Mouse (Mus musculus) erythroblast, adult 5-6 weeks (primary cell): ENCODE data around the gene Zswim4. TPM values are rescaled to one million over a fixed set of nuclear protein-coding genes. Genes with fewer than 3 reads are reported as not detected.

Experiments used
- ATAC-seq: replicated peaks from 2 replicates; pipeline ENCODE4 v1.8.0; 2016; ENCODE audit warnings: moderate number of reproducible peaks, mild to moderate bottlenecking, moderate TSS enrichment, inconsistent platforms; ENCODE audit not compliant: poor library complexity, low FRiP score, severe bottlenecking
- total RNA-seq, 2 experiments: library from RNA; stranded (forward) in 1 of 2; stranded (reverse) in 1 of 2; fragments of 150-400 nt in 1 of 2; fragments of 200-764, 138-1000 nt in 1 of 2; gene quantifications; 2 replicates each; pipeline versions ENCODE4 v1.2.3 to v1.2.4; 2015 to 2017; ENCODE audit warnings: low replicate concordance in 2 of 2

Gene Zswim4
- total RNA-seq, 2 experiments from 2014 or later = 3.5 to 6.3 TPM

DNA sequence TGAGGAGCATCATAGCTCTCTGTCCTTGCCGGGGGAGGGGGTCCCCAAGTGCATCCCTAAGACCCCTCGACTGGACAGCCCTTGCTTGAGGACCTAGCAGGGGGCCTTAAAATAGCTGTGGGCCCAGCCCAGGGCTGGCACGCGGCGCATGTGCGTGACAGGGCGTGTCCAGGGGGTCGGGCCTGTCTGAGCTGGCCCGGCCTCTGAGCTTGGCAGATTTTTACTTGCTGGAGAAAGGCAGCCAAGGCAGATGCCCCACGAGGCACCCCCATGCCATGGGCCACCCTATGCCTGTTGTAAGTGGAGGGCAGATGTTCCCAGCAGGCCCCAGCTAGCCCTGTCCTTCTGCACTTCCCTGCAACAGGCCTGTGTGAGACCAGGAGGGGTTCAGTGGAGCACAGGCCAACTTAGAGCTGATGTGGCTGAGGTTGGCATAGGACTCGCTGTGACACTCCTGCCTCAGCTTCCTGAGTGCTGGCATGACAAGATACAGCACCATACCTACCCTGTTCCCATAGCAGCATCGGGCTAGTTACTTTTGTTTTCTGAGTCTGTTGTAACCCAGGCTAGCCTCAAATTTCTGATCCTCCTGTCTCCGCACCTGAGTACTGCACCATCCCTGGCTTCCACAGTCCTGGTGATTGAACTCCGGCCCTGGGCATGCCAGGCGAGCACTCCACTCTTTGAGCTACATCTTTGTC is 35.2 kb downstream of the Zswim4 start:
- ATAC-seq = no peak

DNA sequence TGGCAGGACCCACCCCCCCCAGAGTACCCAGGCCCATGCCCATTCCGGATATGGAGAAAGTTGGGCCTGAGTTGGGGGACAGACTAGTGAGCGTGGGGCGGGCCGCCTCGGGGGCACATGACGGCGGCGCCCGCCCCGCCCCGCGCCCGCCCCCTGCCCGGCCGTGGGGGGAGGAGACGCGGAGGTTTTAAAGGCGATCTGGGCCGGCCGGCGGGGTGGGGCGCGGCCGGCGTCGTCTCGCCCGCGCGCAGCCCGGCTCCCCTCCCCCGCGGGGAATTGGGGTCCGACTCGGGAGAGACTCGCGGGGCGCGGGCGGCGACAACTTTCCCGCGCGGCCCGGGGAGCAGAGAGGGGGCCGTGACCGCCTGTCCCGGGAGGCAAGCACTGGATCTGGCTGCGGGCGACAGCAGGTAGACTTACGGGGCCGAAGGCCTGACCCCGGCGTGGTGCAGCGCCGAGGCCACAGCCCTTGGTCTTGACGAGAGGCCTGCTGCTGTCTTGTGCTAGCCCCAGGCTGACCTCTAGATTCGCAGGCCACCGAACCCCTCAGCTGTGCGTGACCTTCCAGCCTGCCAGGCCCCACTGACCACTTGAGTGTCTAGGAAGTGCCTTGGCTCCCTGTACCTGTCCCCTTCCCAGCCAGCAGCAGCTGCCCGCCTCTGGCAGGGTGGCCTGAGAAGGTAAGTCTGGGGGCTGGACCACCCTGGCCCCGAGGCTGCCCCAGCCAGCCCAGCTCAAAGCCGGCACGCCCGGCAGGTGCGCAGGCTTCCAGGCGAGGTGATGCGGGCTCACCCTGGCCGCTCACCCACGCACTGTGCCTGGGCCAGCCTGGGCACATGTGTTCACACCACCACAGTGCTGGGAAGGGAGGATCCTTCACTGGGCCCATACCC is 36.0 kb downstream of the Zswim4 start:
- no peak for ATAC-seq

DNA sequence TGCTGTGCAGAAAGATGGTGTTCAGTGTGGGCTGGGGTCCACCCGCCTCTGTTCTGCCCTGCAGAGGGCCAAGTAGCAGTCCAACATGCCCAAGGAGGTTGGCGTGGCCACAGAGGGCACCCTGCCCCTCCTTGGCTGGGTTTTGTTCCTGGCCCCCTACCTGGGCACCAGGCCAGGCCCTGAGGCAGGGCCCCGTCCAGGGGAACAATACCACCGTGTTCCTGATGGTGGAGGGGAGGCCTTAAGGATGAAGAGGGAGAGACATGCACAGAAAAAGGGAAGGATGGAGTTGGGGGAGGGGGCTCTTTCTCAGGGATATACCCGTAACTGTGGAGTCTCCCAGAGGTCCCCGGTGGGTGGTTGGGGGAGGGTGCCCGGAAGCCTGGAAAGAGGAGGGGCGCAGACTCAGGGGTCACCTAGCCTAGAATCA is 36.7 kb downstream of the Zswim4 start:
- ATAC-seq = no peak

DNA sequence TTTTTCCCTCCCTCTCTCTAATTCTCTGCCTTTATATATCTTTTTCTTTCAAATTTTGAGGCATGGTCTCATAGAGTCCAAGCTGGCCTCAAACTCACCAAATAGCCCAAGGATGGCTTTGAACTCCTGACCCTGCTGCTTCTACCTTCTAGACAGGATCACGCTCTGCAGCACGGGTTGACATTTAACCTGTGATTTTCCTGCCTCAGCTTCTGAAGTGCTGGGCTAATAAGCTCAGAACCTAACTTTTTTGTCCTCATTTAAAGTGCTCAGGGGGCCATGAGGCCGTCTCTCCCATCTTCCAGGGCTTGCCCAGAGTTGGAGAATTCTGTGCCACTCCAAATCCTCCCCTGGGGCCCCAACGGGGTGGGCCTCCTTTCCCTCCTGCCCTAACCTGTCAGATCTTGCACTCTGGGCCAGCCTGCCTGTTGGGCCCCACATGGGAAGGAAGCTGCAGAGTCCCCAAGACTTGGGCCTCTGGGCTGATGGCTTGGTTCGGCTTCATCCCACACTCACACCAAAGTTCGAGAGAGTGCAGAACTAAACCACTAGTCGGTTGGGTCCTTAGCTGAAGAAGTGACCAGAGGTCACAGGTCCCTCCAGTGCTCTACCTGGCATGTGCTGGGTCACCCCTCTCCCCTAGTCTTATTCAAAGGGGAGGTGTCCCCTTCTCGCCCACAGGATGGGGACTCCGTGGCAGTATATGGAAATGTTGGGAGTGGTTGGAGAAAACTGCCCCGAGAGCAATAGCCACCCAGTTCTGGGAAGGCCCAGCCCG is 37.3 kb downstream of the Zswim4 start:
- no peak for ATAC-seq

DNA sequence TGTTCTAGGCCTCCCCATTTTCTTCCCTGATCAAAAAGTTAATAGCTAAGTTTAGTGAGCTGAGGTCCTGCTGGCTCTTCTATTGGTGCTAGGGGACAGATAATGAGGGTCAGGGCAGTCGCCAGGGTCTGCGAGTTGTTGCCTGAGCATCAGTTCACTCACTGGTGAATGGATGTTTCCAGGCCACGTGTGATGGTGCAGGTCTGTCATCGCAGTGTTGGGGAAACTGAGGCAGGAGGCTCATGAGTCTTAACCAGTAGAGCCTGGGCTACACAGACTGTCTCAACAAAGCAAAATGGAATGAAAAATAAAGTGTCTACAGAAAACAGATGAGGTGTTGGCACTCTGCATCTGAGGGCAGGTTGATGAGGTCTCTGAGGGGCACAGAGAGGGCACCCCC is 38.0 kb downstream of the Zswim4 start:
- no peak for ATAC-seq

DNA sequence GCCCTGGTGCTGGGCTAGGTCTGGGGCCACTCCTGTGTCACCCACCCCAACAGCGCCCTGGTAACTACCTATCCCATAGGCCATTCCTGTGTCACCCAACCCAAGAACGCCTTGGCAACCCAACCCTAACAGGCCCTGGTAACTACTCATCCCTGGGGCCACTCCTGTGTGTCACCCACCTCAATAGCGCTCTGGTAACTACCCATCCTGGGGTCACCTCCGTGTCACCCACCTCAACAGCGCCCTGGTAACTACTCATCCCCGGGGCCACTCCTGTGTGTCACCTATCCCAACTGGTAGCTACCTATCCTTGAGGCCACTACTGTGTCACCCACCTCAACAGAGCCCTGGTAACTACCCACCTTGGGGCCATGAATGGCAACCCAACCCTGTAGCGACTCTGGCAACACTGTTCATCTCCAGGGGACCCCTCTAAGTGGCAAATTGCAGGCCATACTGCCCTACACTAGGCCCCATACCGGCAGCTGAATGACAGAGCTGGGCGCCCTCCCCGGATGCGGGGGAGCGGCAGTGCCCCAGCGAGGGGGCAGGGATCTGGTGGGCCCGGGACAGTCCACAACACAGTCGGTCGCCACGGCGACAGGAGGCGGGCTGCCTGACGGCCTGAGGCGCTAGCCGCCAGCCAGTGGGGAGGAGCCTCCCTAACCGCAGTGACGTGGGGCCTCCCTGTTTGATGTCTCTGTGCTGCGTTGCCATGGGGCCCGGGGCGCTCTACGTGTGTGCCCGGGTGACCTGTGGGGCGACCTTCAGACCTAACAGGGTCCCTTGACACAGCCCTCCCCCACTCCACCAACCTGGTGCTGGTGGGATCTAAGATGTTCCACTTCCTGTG is 38.7 kb downstream of the Zswim4 start:
- ATAC-seq = peak; percentile 72

DNA sequence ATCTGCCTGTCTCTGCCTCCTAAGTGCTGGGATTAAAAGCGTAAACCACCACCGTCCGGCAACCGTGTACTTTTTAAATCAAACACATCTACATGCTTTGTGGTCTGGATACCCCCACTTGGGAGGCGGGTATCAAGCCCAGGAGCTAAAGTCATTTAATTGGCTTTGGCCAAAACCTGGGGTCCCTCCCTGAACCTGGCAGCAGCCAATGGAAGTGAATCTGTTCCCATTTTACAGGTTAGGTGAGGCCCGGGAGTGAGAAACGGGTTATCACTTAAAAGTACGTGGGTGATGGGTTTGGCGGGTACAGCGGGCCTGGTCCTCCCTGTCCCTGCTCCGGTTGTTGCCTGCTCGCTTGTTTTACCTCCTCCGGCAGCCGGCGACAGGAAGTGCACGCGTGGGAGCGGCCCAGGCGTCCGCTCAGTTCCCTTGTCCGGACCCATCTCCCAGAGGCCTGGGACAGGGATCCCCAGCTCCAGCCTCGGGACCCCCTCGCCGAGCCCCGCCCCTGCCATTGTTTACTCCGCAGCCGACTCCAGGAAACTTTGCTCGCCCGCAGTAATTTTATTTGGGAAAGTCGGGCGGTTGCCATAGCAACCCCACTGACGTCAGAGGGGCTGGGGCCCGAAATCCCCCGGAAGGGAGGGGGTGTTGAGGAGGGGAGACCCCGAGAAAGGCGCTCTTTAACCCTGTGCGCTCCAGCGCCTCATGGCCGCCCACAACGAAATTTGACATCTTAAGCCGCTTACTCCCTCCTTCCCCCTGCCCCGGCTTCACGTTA is 39.5 kb downstream of the Zswim4 start:
- no peak for ATAC-seq

DNA sequence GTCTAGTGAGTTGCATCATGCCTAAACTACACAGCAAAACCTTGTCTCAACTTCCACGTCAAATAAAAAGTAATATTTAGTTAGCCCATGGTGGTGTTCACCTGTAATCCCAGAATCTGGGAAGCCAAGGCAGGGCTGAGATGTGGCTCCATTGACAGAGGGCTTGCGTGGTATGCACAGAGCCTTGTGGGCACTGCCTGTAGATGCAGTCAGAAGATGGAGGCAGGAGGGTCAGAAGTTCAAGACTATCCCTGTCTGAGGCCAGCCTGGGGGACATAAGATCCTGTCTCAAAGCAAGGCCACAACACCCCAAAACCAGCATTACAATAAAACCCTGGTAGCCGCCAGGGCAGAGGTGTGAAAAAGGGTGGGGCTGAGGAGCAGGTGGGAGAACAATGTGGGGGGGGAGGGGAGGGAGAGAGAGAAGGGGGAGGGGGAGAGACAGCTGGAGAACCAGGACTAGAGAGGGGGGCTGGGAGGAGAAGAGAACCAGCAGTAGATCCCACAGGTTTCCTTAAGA is 42.6 kb downstream of the Zswim4 start:
- no peak for ATAC-seq

DNA sequence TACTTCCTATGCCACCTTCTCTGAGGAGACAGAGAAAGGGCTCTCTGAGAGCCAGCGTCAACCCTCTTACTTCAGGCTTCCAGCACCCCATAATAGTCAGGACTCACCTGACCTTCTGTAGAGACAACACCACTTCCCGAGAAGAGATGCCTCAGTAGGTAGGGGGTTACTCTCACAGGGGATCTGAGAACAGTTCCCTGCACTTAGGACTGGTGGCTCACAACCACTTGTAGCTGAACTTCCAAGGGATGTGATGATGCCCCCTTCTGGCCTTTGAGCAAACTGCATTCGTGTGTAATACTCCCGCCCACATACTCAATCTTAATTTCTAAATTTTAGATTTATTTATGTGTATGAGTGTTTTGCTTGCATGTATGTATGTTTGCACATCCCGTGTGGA is 43.3 kb downstream of the Zswim4 start:
- ATAC-seq = no peak

DNA sequence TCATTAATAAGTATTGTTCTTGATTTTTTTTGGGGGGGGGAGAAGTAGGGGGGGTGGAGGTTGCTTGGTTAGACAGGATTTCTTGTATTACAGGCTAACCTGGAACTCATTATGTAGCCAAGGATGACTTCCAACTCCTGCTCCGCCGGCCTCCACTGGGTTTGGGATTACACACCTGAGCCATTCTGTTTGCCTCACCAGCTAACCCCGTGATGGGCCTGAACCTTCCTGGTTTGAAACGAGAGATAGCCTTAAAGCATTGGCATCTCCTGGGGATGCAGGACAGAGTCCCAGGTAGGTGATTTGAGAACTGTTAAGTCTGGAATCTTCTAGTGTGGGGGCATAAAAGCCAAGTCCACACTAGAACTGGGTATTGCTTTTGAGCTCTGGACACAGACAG is 43.7 kb downstream of the Zswim4 start:
- ATAC-seq = no peak

DNA sequence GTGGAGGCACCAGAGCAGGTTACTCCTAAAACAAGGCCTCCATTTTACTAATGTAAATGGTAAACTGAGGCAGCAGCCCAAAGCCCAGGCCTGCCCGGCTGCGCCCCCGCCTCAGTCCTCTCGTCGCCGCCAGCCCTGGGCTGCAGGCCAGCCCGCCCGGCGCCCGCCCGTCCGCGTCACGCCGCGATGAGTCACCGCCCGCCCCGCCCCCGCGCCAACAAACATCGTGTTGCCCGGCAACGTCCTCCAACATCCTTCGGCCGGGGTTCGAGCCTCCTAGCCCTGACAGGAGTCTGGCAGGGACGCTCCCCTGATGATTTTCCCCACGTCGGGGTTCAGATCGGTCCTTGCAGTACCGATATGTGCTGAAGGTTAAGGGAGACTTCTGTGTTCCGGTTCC is 44.3 kb downstream of the Zswim4 start:
- ATAC-seq = peak; percentile 74

DNA sequence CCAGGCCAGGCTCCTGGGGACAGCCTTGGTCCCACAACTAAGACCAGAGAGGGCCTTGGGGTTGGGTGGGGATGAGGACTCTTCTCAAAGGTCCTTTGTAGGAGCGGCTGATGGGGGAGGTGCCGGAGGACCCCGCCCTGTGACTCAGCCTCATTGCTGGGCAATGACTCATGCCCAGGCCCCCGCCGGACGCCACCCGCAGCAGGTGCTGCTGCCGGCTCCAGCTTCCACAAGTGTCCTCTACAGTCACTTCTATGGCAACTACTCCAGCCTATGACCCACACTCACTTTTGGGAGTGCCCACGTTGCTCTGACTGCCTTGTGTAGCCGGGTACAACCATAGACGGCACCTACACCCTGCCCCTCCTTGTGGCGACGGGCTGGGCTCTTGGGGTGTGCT is 44.8 kb downstream of the Zswim4 start:
- ATAC-seq = peak; percentile 89

DNA sequence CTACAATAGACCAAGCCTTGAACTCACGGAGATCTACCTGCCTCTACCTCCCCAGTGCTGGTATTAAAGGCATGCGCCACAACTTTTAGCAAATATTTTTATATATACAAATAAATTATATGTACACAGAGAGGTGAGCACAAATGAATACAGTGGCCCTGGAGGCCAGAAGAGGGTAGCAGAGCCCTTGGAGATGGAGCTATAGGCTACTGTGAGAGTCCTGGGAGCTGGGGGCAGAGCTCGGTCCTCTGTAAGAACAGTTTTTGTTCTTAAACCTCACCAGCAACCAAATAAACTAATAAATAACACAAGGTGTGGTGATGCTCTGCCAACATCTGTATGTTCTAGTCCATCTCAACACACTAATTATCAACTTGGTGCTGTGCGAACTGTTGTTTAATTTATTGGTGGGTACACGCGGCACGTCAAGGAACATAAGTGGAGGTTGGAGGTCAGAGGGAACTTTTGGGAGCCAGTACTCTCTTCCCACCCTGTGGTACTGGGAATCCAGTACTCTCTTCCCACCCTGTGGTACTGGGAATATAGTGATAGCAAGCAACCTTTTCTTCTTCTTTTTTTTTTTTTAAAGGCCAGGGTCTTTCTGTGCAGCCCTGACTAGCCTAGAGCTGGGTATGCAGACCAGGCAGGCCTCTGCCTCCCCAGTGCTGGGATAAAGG is 46.5 kb downstream of the Zswim4 start:
- ATAC-seq = no peak

DNA sequence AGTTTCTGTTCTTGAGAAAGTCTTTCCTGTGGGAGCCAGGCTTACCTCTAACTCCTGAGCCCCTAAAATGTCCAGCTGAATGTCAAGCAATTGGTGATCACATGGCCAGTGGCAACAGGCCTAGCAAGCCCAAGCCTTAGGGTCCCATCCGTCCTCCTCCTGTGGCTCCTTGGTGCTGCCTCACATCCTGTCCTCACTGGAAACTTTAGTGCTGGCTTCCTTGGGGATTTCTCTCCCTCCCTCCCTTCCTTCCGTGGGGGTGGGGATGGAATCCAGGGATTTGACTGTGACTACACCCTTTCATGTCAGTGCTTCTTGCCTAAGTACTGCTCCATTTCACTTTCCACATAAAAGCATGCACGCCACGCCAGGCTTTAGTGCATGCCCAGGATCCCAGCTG is 47.3 kb downstream of the Zswim4 start:
- no peak for ATAC-seq

DNA sequence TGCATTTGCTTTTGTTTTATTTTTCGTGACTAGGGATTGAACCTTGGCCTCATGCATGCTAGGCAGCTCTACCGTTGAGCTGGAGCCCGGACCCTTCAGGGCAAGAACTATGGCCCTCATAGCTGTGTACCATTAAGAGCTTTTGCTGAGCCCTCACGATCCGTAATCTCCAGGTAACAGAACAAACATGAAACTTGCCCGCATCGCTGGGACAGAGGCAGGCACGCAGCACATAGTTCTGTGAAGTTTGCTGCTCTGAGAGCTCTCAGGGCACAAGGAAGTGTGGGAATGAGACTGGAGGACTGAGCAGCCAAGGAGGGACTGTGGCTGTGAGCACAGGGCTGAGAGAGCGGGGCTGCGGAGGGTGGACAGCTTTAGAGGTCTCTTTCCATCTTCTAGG is 48.2 kb downstream of the Zswim4 start:
- ATAC-seq = no peak

DNA sequence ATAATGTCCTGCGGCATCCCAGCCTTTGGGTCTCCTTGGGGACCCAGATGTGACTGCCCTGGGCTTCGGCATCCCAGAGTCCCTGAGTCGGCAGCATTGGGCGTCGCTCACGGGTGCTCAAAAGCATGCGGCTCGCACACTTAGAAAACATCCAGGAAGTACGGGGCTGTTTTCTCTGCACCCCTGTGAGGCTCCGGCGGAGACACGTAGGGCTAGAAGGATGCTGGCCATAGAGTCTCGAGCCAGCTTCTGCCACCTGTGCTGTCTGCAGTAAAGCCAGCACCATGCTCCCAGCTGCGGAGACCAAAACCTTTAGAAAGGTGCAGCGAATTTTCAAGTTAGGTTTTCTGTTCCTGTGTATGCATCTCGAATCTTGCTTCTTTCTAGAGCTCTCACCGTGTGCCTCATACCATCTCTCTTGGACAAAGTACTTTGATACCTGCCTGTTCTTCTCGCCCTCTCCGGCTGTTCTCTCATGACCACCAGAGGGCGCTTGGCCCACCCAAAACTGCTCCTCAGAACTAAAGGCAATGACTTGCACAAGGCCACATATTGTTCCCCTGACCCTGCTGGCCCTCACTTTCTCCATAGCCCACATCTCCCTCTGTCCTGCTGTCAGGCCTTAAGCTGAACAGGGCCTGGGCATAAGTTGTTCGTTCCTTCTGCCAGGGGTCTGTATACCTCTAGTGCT is 49.6 kb downstream of the Zswim4 start:
- peak; percentile 59 for ATAC-seq

DNA sequence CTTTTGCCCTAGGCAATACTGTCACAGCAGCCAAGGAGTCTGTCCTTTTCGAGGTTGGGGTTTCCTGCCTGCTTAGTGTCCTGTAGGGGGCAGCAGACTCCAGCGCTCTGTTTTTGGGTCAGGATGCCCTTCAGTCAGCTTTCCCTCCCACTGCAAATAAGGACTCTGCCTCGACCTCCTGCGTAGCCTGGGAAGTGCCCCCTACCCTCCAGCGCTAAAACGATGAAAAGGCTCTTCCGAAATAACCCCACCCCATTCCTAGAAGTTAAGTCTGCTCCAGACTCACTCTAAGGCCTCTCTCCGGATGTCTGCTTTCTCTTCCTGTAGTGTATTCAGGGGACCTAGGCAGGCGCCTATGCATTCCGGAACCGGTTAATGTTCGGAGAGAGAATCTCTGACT is 50.3 kb downstream of the Zswim4 start:
- ATAC-seq = peak; percentile 80

DNA sequence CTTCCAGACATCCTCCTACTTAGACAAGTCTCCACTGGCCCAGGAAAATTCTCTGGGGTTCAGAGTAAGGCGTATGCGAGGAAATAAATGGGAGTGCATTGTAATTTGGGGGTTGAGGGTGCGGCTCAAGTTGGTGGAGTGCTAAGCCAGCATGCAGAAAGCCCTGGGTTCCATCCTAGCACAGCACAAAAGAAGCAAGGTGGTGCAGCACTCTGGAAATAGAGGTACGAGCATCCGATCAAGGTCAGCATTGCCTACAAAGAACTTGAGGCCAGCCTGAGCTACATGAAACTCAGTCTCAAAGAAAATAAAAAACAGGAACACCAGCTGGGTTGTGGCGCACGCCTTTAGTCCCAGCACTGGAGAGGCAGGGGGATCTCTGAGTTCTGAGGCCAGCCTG is 51.7 kb downstream of the Zswim4 start, which contains the start of gene Nanos3:
TSS of gene Nanos3 (minus strand) at position 101 of the 400 bp plus-strand sequence.
- no peak for ATAC-seq
